Mouse (Mus musculus): ENCODE data around the gene Commd4.

DNA sequence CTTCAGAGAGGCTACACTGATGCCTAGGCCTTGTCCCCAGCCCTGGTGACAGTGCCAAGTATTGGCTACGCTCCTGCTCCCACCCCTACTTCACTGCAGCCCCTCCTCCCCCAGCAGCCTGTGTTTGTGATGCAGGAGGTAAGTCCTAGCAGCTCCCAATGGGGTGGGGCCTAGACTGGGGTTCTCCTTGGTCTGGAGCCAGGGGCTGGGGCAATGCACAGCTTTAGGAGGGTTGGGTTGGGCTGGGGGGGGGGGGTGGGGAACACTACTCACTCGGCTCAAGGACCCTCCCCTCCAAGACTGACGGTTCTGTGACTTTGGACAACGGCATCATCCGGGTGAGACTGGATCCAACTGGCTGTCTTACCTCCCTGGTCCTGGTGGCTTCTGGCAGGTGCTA, 18.6 kb downstream of the Commd4 start:
- TF ChIP-seq CTCF (IDR thresholded peaks at IDR 0.05) (no peak), EP300 (IDR thresholded peaks at IDR 0.05) (no peak)

Measured in lung, postnatal 0 days (tissue).